Mouse (Mus musculus) embryo, embryonic 11.5 days (tissue): Measurements from ENCODE around the gene Atrnl1.
"Not testable (repeated sequence)": the region's sequence is repeated elsewhere in the genome, so short reads cannot be mapped to it uniquely, and the experiment has no call there.

ENCODE experiments used
- DNase-seq: peaks from one replicate; pipeline ENCODE4 v3.0.0-alpha.2; 2012; ENCODE audit warnings: low read depth, low spot score

Gene Atrnl1

GRCm38 (mm10) chr19:58023216-58023825 lies 412.5 kb downstream of the Atrnl1 start:
- no peak for DNase-seq

DNA sequence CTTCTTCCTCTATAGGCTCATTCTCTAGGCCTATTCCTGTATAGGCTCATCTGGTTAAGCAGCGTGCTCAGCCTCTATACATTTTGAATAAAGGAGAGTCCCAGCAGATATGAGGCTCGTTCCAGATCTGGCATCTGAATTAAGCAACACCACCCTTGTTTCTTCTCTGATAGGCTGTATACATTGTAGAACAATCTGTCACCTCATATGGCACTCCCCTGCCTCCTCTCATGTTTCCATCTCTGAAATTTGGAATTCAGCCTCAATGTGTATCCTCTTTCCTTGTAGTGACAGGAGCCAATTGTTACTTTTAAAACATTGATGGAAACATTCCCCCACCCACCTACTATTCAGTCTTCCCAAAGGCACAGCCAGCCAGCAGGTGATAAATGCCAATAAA lies 414.2 kb downstream of the Atrnl1 start:
- no peak for DNase-seq

DNA sequence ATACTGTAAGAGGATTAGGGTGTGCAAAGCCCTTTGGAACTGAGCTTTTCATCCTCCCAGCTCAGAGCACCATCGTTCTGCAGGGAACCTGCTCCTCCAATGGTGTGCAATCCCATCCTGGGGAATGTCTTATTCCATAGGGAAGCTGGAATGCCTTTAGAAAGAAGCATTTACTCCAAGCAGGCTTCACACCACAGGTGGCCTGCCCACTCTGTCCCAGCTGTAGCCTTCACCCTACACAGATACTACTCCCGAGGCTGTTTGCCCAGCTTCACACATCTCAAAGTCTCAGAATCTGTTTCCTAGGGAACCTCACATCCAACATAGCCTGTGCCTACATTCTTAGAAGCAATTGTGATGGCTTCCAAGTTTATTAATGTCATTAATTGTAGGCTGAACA lies 418.8 kb downstream of the Atrnl1 start:
- DNase-seq: no peak

DNA sequence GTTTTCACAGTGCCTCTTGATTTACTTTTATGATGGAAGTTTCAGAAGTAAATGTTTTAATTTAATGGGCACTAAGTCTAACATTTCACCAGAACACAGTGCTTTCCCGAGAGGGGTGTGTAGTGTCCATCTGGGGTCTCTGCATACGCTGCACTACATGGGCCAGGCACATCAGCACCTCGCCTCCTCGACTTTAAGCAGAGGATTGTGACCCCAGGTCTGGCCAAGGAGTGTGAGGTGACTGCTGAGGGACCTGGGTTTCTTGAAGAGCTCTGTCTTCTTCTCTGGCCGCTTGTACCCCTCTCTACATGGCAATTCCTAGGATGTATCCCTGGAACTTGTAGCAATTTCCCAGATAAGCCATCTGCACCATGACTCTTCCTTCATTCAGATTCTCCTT lies 422.4 kb downstream of the Atrnl1 start:
- DNase-seq: no peak

GRCm38 (mm10) chr19:58036166-58036565 lies 425.3 kb downstream of the Atrnl1 start:
- DNase-seq: no peak

GRCm38 (mm10) chr19:58043120-58043519 lies 432.3 kb downstream of the Atrnl1 start:
- no peak for DNase-seq

GRCm38 (mm10) chr19:58043550-58043949 lies 432.7 kb downstream of the Atrnl1 start:
- DNase-seq: no peak

DNA sequence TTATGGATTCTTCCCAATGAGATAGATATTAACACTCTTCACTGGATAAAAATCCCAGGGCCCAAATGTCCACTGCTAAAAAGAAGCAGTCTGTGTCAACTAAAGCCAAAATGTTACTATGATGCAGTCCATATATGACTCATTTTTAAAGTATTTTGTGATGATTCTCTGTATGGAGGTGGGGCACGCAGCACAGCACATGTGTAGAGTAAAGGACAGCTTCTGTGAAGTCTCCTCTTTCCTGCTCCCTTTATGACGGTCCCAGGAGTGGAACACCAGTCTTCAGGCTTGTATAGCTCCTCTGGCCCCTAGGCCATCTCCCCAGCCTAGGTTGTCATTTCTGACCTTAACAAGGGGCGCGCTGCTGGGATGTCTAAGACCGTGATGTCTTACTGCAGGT lies 434.0 kb downstream of the Atrnl1 start:
- no peak for DNase-seq

GRCm38 (mm10) chr19:58046656-58047055 lies 435.8 kb downstream of the Atrnl1 start:
- DNase-seq: no peak

GRCm38 (mm10) chr19:58050410-58050809 lies 439.6 kb downstream of the Atrnl1 start:
- not testable (repeated sequence) for DNase-seq

- DNase-seq: no peak
These were observed 440.2 kb downstream of the Atrnl1 start for GRCm38 (mm10) chr19:58050986-58051385.

- no peak for DNase-seq
These were observed 441.1 kb downstream of the Atrnl1 start for GRCm38 (mm10) chr19:58051905-58052304.

DNA sequence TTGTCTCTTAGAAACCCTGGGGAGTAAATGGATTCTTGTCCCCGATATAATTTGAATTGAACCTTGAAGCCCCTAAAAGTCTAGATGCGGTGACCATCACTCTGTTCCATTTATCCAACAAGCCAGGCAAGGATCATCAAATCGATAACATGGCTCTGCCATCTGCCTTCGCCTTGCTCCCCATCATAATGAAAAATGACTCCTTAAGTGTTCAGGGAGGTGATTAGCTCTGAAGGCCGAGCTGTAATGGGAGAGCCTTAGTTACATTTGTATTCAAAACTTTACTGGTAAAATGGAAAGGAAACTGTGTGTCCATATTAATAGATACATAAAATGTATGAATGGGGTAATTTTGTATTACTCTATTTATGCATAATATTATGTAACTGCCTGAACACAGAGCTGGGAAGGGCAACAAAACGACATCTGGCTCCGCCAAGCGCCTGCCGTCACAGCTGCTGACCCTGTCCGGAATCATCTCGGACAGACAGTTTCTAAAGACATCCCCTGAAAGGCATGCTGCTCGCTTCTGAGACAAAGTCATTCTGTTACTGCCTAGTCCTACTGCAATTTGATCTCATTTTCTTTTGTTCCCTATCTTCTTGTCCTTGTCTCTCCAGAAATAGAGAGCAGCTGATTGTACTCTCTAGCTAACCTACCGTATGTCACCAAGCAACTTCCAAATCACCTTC lies 441.8 kb downstream of the Atrnl1 start:
- DNase-seq: no peak

- DNase-seq: no peak
These were observed 448.9 kb downstream of the Atrnl1 start for GRCm38 (mm10) chr19:58059719-58060118.

- DNase-seq: no peak
These were observed 449.5 kb downstream of the Atrnl1 start for GRCm38 (mm10) chr19:58060199-58060853.

- DNase-seq: peak; percentile 41
These were observed 450.1 kb downstream of the Atrnl1 start for GRCm38 (mm10) chr19:58060854-58061358.

DNA sequence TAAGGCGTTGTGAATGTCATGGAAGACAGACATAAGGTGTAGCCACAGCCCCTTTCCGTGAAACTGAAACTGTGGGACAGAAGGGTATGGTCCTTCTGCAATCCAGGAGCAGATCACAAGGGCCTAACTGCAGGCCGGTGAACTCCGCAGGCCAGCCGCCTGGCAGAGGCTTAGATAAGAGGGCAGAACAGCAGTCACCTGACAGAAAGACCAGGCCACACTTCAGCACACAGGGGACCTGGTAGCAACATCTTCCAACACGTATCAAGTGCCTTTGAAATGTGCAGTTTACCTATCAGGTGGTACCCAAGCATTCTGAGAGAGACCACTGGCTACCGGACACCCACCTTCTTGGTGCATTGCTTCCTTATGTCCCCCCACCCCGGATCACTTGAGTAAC lies 451.1 kb downstream of the Atrnl1 start:
- no peak for DNase-seq

- DNase-seq: no peak
These were observed 452.7 kb downstream of the Atrnl1 start for GRCm38 (mm10) chr19:58063541-58063940.

DNA sequence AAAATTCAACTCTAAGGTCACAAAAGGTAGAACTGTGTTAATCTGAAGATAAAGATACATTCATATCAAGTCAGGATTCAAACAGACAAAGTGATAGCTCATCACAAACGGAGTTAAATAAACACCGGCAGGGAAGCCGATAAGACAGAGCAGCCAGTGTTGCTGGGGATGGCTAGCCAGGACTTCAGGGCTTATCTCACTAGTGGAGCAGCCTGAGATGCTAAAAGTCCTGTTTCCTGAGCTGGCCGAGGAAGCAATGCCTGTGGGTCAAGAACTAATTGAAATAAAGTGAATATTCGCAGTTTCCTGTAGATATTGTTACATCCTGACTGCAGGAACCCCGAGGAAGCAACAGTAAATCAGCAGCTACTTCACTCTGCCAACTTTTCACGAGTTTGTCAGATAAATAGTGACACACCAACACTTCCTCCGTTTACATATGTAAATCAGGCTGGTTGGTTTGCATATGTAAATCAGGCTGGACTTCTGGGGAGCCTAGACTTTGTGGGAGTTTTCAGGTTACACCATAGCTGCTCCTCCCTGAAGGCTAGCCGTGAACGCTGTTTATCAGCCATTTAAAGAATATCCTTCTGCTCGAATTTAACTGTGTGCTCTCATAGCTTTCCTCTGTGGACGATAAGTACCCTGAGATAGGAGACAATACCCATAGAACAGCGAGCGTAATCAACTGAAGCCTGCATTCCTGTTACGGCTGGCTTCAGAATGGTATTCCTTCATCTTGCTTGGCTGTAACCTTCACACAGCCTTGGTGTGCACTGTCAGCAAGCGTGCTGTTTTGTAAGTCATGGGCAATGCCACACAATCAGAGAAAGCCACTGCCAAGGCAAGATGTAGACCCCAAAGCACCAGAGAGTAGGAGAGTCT lies 453.5 kb downstream of the Atrnl1 start:
- no peak for DNase-seq

- DNase-seq: no peak
These were observed 454.1 kb downstream of the Atrnl1 start for GRCm38 (mm10) chr19:58065001-58065314.

- DNase-seq: no peak
These were observed 454.7 kb downstream of the Atrnl1 start for GRCm38 (mm10) chr19:58065514-58065913.

DNA sequence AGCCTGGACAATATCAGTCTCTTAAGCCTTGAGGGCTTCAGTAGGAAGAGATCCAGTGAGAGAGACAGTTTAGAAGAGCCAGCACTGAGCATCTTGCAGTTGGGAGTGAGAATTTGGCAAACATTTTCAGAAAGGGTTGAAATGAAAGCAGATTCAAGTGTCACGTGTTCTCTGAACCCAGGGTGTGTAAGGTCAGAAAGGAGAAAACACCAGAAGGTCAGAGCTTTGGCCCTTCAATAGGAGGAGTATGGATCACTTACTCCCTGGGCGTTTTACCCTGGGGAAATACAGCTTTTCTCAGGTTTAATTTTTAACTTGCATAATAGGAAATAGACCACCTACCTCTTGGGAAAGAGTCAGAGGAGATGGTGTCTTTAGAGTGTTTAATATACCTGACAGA lies 457.3 kb downstream of the Atrnl1 start:
- DNase-seq: no peak
